Comparison of ENCODE assay signal across 11 mouse cellular contexts in genomic region chr5:134544516-134545241, GRCm38 (mm10). TPM values are rescaled to one million over a fixed set of nuclear protein-coding genes. Genes with fewer than 3 reads are reported as not detected.
DNase-seq lines count a peak whose midpoint lies in the region; ATAC-seq and TF ChIP-seq lines count a peak whose summit lies in the region.
"Had no signal": no experiment of that assay in that cellular context is flagged by ENCODE, and none has a peak within 500 bp of the region (broad histone marks: within the 10 kb centered on the region; RNA-seq: fewer than 3 reads in every experiment).

No protein-coding gene starts in this region.

- H3K9me3 ChIP-seq in kidney, embryonic 14.5 days (ENCODE audit: control insufficient read depth, low read length) = no peaks in the 10 kb centered on the region
- no peaks in the 10 kb centered on the region for H3K9me3 ChIP-seq in MEL (replicated peaks; ENCODE audit: insufficient read depth, low read length)
- H3K9me3 ChIP-seq: lung, embryonic 15.5 days had no signal

- no peak for TF ChIP-seq CTCF in MEL (IDR thresholded peaks at IDR 0.05 in 2 of 3, conservative IDR thresholded peaks at IDR 0.05 in 1 of 3; ENCODE audit: control insufficient read depth in 1 of 3, insufficient read depth in 1 of 3, low read depth in 2 of 3, low read length in 3 of 3, poor library complexity in 1 of 3, severe bottlenecking in 1 of 3)
- no peak for TF ChIP-seq CTCF in brain, embryonic 14.5 days (IDR thresholded peaks at IDR 0.05; ENCODE audit: borderline replicate concordance, extremely low read depth, insufficient read depth, insufficient read length)
- TF ChIP-seq CTCF in small intestine, adult 2 months (IDR thresholded peaks at IDR 0.05; ENCODE audit: extremely low read depth, insufficient read length, insufficient replicate concordance, low read depth, low read length) = no peak

- no peak for TF ChIP-seq EP300 in MEL (IDR thresholded peaks at IDR 0.05; ENCODE audit: low read depth in 1 of 2, low read length in 2 of 2)

- H3K4me1 ChIP-seq in kidney, embryonic 14.5 days (ENCODE audit: control insufficient read depth, insufficient read depth, low read length) = peaks cover 31% of the 10 kb centered on the region; the same call in 1 of the 2 replicates
- no peaks in the 10 kb centered on the region for H3K4me1 ChIP-seq in MEL (ENCODE audit: control insufficient read depth in 1 of 2, insufficient read depth in 2 of 2, low read length in 2 of 2)
- H3K4me1 ChIP-seq in small intestine, adult 2 months (ENCODE audit: control insufficient read depth, insufficient read depth, insufficient read length, low read length) = peaks cover 35% of the 10 kb centered on the region

- ATAC-seq in kidney, embryonic 14.5 days (ENCODE audit: low FRiP score, low TSS enrichment) = no peak

- H3K36me3 ChIP-seq in kidney, embryonic 14.5 days (ENCODE audit: control insufficient read depth, insufficient read depth, low read length) = no peaks in the 10 kb centered on the region
- H3K36me3 ChIP-seq in MEL (ENCODE audit: control insufficient read depth in 1 of 2, insufficient read depth in 2 of 2, low read length in 2 of 2) = no peaks in the 10 kb centered on the region
- peaks cover 3% of the 10 kb centered on the region; the same call in 1 of the 2 replicates for H3K36me3 ChIP-seq in small intestine, adult 2 months (ENCODE audit: control insufficient read depth, insufficient read depth, low read length)
- H3K36me3 ChIP-seq: lung, embryonic 15.5 days had no signal

- H3K27ac ChIP-seq in kidney, embryonic 14.5 days (ENCODE audit: low read depth, low read length) = no peak overlapping the region
- no peak overlapping the region for H3K27ac ChIP-seq in MEL (ENCODE audit: control insufficient read depth, low read depth, low read length)
- no peak overlapping the region for H3K27ac ChIP-seq in small intestine, adult 2 months (ENCODE audit: insufficient read depth, low read depth, low read length)
- H3K27ac ChIP-seq: lung, embryonic 15.5 days had no signal

- H3K27me3 ChIP-seq in kidney, embryonic 14.5 days (ENCODE audit: control insufficient read depth, insufficient read depth, low read length) = no peaks in the 10 kb centered on the region
- H3K27me3 ChIP-seq in MEL (ENCODE audit: control insufficient read depth in 1 of 2, insufficient read depth in 2 of 2, low read length in 2 of 2) = no peaks in the 10 kb centered on the region
- no peaks in the 10 kb centered on the region for H3K27me3 ChIP-seq in small intestine, adult 2 months (ENCODE audit: control insufficient read depth, insufficient read depth, low read length)
- H3K27me3 ChIP-seq: lung, embryonic 15.5 days had no signal

- 55% methylated on average over 19 of the region's 19 CpGs for WGBS in kidney, embryonic 14.5 days
- WGBS in small intestine, adult 2 months = 73% methylated on average over 19 of the region's 19 CpGs

- no peaks in the 10 kb centered on the region; the same call in 1 of the 2 replicates for H3K79me2 ChIP-seq in MEL (ENCODE audit: control insufficient read depth, insufficient read depth, low read length, poor library complexity)

- peak; percentile 29 for DNase-seq in kidney, adult 18-20 months
- peak; percentile 48 for DNase-seq in MEL (ENCODE audit: low read depth, low spot score)
- peak; percentile 27 for DNase-seq in brain, embryonic 14.5 days (ENCODE audit: low read depth)
- DNase-seq in heart, postnatal 4 days = peak; percentile 61
- DNase-seq in thymus, postnatal 36 days = no peak
- DNase-seq in layer of hippocampus, adult 9-10 months (ENCODE audit: low spot score) = no peak

- no peak overlapping the region for H3K4me2 ChIP-seq in kidney, embryonic 14.5 days (replicated peaks; ENCODE audit: low read depth, low read length)
- H3K4me2 ChIP-seq: lung, embryonic 15.5 days had no signal

- no peak for TF ChIP-seq RAD21 in MEL (IDR thresholded peaks at IDR 0.05; ENCODE audit: low read depth, low read length)

- TF ChIP-seq POLR2A in MEL (IDR thresholded peaks at IDR 0.05; ENCODE audit: control insufficient read depth in 1 of 2, insufficient read depth in 1 of 2, low read depth in 1 of 2, low read length in 2 of 2, poor library complexity in 1 of 2) = no peak
- TF ChIP-seq POLR2A in brain, embryonic 14.5 days (IDR thresholded peaks at IDR 0.05; ENCODE audit: borderline replicate concordance, extremely low read depth, insufficient read depth, insufficient read length, poor library complexity, severe bottlenecking) = no peak
- TF ChIP-seq POLR2A in small intestine, adult 2 months (IDR thresholded peaks at IDR 0.05; ENCODE audit: low read depth, low read length) = peak; percentile 14; the same call in 1 of the 2 replicates

- H3K4me3 ChIP-seq in kidney, embryonic 14.5 days (ENCODE audit: low read length) = no peak overlapping the region
- no peak overlapping the region for H3K4me3 ChIP-seq in MEL (ENCODE audit: control insufficient read depth in 1 of 2, insufficient read depth in 1 of 2, low read depth in 2 of 2, low read length in 2 of 2)
- H3K4me3 ChIP-seq in small intestine, adult 2 months (ENCODE audit: low read depth, low read length) = no peak overlapping the region
- H3K4me3 ChIP-seq: lung, embryonic 15.5 days had no signal

- no peak overlapping the region for H3K9ac ChIP-seq in kidney, embryonic 14.5 days (ENCODE audit: low read depth, low read length)
- H3K9ac ChIP-seq in MEL (ENCODE audit: control insufficient read depth, low read depth, low read length, poor library complexity, severe bottlenecking) = no peak overlapping the region
- H3K9ac ChIP-seq: lung, embryonic 15.5 days had no signal

TF ChIP-seq in MEL, 35 proteins besides CTCF, POLR2A, EP300 and RAD21:
- TF ChIP-seq BHLHE40 (IDR thresholded peaks at IDR 0.05; ENCODE audit: borderline replicate concordance, low read depth, low read length) = no peak
- no peak for TF ChIP-seq ZNF384 (IDR thresholded peaks at IDR 0.05; ENCODE audit: low read depth, low read length)
- no peak for TF ChIP-seq MAFK (IDR thresholded peaks at IDR 0.05; ENCODE audit: borderline replicate concordance, low read depth, low read length)
- TF ChIP-seq ETS1 (IDR thresholded peaks at IDR 0.05; ENCODE audit: low read depth, low read length) = no peak
- no peak for TF ChIP-seq MXI1 (IDR thresholded peaks at IDR 0.05; ENCODE audit: low read depth, low read length)
- TF ChIP-seq TBP (IDR thresholded peaks at IDR 0.05; ENCODE audit: low read depth, low read length) = no peak
- TF ChIP-seq POLR2AphosphoS2 (IDR thresholded peaks at IDR 0.05; ENCODE audit: low read length) = no peak
- no peak for TF ChIP-seq RCOR1 (IDR thresholded peaks at IDR 0.05; ENCODE audit: low read depth, low read length)
- no peak for TF ChIP-seq MAZ (IDR thresholded peaks at IDR 0.05; ENCODE audit: low read depth, low read length)
- no peak for TF ChIP-seq GABPA (IDR thresholded peaks at IDR 0.05; ENCODE audit: low read depth, low read length)
- TF ChIP-seq TCF12 (IDR thresholded peaks at IDR 0.05; ENCODE audit: low read depth, low read length) = no peak
- no peak for TF ChIP-seq ZMIZ1 (IDR thresholded peaks at IDR 0.05; ENCODE audit: low read depth, low read length)
- no peak for TF ChIP-seq ZC3H11A (IDR thresholded peaks at IDR 0.05; ENCODE audit: low read depth, low read length)
TF ChIP-seq in MEL: peak in this region for 0.

RNA-seq across cellular contexts. Expression of gene Clip2, which starts 7.6 kb away (rescaled TPM):
- polyA plus RNA-seq in kidney, embryonic 14.5 days (2014; fragmentation: Nextera tagmentation; extraction: Ambion mirVana) = 3.7 and 4.4 TPM in 2 replicates
- 3.5 and 4.4 TPM in 2 replicates for total RNA-seq in MEL (2012; rRNA removed)
- polyA plus RNA-seq in MEL (2012; ENCODE audit: insufficient read depth in 1 of 2, insufficient read length in 2 of 2, low read depth in 1 of 2, low replicate concordance in 2 of 2, missing spikeins in 1 of 2) = 1 to 10 TPM in 1 of 2 experiments, not detected in 1; 7.4 TPM
- 77.0 and 115 TPM in 2 replicates for polyA plus RNA-seq in brain, embryonic 14.5 days (2012; rRNA removed)
- 10 to 100 TPM; 13.0 to 14.2 TPM for total RNA-seq in heart, postnatal 4 days (2021)
- polyA plus RNA-seq in small intestine, adult 2 months (2012; rRNA removed) = 24.0 and 43.4 TPM in 2 replicates

RNA-seq across cellular contexts. Expression of gene Syna, which starts 15.3 kb away (rescaled TPM):
- 0.14 TPM in 1 of 2 replicates, not detected in the other for polyA plus RNA-seq in kidney, embryonic 14.5 days (2014; fragmentation: Nextera tagmentation; extraction: Ambion mirVana)
- total RNA-seq in MEL (2012; rRNA removed) = 0.07 TPM in 1 of 2 replicates, not detected in the other
- polyA plus RNA-seq in MEL (2012; ENCODE audit: insufficient read depth in 1 of 2, insufficient read length in 2 of 2, low read depth in 1 of 2, low replicate concordance in 2 of 2, missing spikeins in 1 of 2) = under 1 TPM in 1 of 2 experiments, not detected in 1; 0.21 TPM
- 0.04 and 0.06 TPM in 2 replicates for polyA plus RNA-seq in brain, embryonic 14.5 days (2012; rRNA removed)
- not detected for total RNA-seq in heart, postnatal 4 days (2021)
- polyA plus RNA-seq in small intestine, adult 2 months (2012; rRNA removed) = 1.6 and 3.1 TPM in 2 replicates
- total RNA-seq: adrenal gland, postnatal 36 days; gastrocnemius, postnatal 36 days had no signal

RNA-seq across cellular contexts. Expression of gene Rfc2, which starts 36.5 kb away (rescaled TPM):
- 309 and 333 TPM in 2 replicates for polyA plus RNA-seq in kidney, embryonic 14.5 days (2014; fragmentation: Nextera tagmentation; extraction: Ambion mirVana)
- 268 and 304 TPM in 2 replicates for total RNA-seq in MEL (2012; rRNA removed)
- 100 to 1,000 TPM in 1 of 2 experiments, not detected in 1; 424 TPM for polyA plus RNA-seq in MEL (2012; ENCODE audit: insufficient read depth in 1 of 2, insufficient read length in 2 of 2, low read depth in 1 of 2, low replicate concordance in 2 of 2, missing spikeins in 1 of 2)
- polyA plus RNA-seq in brain, embryonic 14.5 days (2012; rRNA removed) = 192 and 242 TPM in 2 replicates
- total RNA-seq in heart, postnatal 4 days (2021) = 10 to 100 TPM; 75.2 to 78.2 TPM
- polyA plus RNA-seq in small intestine, adult 2 months (2012; rRNA removed) = 15.1 and 35.4 TPM in 2 replicates

Comparison
In these comparisons a context has a peak if more than half of its experiments do, and no peak if none do; other contexts are left out.
1. DNase-seq: peak in kidney, adult 18-20 months (single experiment), MEL (single experiment), brain, embryonic 14.5 days (single experiment) and heart, postnatal 4 days (single experiment); none in thymus, postnatal 36 days (0 of 2) and layer of hippocampus, adult 9-10 months (single experiment).